Mouse (Mus musculus) E14TG2a.4 (cell line): ENCODE measurements around the gene Zfp329.

Experiments used
- CTCF ChIP-seq: conservative IDR thresholded peaks from 2 replicates; pipeline ENCODE4 v1.5.1; 2014; ENCODE audit warnings: low read length
- NANOG ChIP-seq: IDR thresholded peaks from 2 replicates; pipeline ENCODE4 v1.6.1; 2014; ENCODE audit warnings: borderline replicate concordance, low read length, mixed read lengths
- POU5F1 ChIP-seq: IDR thresholded peaks from 2 replicates; pipeline ENCODE4 v1.6.1; 2014; ENCODE audit warnings: low read length, borderline replicate concordance

DNA sequence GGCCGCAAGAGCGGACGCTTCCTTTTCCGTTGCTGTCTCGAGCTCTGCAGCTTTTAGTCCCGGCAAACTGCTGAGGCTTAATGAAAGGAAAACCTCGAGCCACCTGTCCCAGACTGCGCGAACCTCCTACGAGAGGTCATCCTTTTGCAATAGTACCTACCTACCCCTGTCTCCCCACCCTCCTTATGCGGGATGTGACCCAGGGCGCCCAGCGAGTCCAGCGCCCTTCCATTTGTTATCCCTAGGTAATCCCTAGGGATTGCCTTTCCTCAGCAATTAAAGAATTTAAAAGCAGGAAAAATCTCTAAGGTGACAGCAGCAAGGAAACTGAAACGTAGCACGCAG is 15.0 kb downstream of the Zfp329 start:
- no peak for TF ChIP-seq CTCF
- TF ChIP-seq NANOG, result no peak
- no peak for TF ChIP-seq POU5F1
